Mouse (Mus musculus) liver, embryonic 14.5 days (tissue): ENCODE results near the gene Plac9a.
"Not testable (repeated sequence)": the region's sequence is repeated elsewhere in the genome, so short reads cannot be mapped to it uniquely, and the experiment has no call there.

Experiments
- CTCF ChIP-seq: IDR thresholded peaks from 2 replicates; pipeline ENCODE4 v1.5.1; 2016; ENCODE audit warnings: antibody characterized with exemption, low read depth, control low read depth
- EP300 ChIP-seq: IDR thresholded peaks from 2 replicates; pipeline ENCODE4 v1.6.1; 2016; ENCODE audit warnings: antibody characterized with exemption, low read depth

- not testable (repeated sequence) for TF ChIP-seq CTCF, EP300
Measured at GRCm38 (mm10) chr14:25895686-25896085, 7.2 kb downstream of the Plac9a start.
